Mouse (Mus musculus) heart, embryonic 14.5 days (tissue): ENCODE measurements around the gene Uqcc2. TPM values are rescaled to one million over a fixed set of nuclear protein-coding genes. Genes with fewer than 3 reads are reported as not detected.

Experiments
- ATAC-seq: fragments of 200-750 bp; cut with Nextera tagmentation; 2 replicates; pipeline ENCODE4 v1.8.0; 2017; ENCODE audit warnings: low read depth, moderate TSS enrichment; ENCODE audit not compliant: insufficient number of reproducible peaks, insufficient read depth, low FRiP score
- H3K27ac ChIP-seq, 2 experiments: fragments of 200-500 bp in 1 of 2; fragments of 300-500 bp in 1 of 2; sonication (generic) in 1 of 2; replicated peaks in 1 of 2; 2 replicates each; pipeline ENCODE4 v1.5.1; 2012 to 2014; ENCODE audit warnings: low read depth in 2 of 2, low read length in 2 of 2, control low read depth in 1 of 2, mild to moderate bottlenecking in 1 of 2, mixed read lengths in 1 of 2; ENCODE audit not compliant: control insufficient read depth in 1 of 2, insufficient read depth in 1 of 2
- H3K27me3 ChIP-seq: fragments of 300-500 bp; sonication (generic); 2 replicates; pipeline ENCODE4 v1.6.1; 2014; ENCODE audit warnings: mild to moderate bottlenecking, low read length, control low read depth; ENCODE audit not compliant: control insufficient read depth, insufficient read depth
- H3K36me3 ChIP-seq: fragments of 300-500 bp; sonication (generic); 2 replicates; pipeline ENCODE4 v1.6.1; 2014; ENCODE audit warnings: mild to moderate bottlenecking, control low read depth, low read length, mixed read lengths; ENCODE audit not compliant: control insufficient read depth, insufficient read depth
- H3K4me1 ChIP-seq, 2 experiments: fragments of 200-500 bp in 1 of 2; fragments of 300-500 bp in 1 of 2; sonication (generic) in 1 of 2; 2 replicates each; pipeline ENCODE4 v1.6.1; 2012 to 2014; ENCODE audit warnings: low read length in 2 of 2, control low read depth in 1 of 2, mixed read lengths in 1 of 2; ENCODE audit not compliant: control insufficient read depth in 2 of 2, insufficient read depth in 2 of 2
- H3K4me2 ChIP-seq: fragments of 300-500 bp; sonication (generic); 2 replicates; pipeline ENCODE4 v1.6.1; 2014; ENCODE audit warnings: mild to moderate bottlenecking, low read length
- H3K4me3 ChIP-seq, 2 experiments: fragments of 200-500 bp in 1 of 2; fragments of 300-500 bp in 1 of 2; sonication (generic) in 1 of 2; 2 replicates each; pipeline ENCODE4 v1.5.1; 2012 to 2014; ENCODE audit warnings: low read length in 2 of 2, mild to moderate bottlenecking in 2 of 2, control low read depth in 1 of 2, low read depth in 1 of 2, moderate library complexity in 1 of 2; ENCODE audit not compliant: control insufficient read depth in 1 of 2, insufficient read depth in 1 of 2
- H3K9ac ChIP-seq: fragments of 300-500 bp; sonication (generic); 2 replicates; pipeline ENCODE4 v1.6.1; 2014; ENCODE audit warnings: mild to moderate bottlenecking, low read length
- H3K9me3 ChIP-seq: fragments of 300-500 bp; sonication (generic); 2 replicates; pipeline ENCODE4 v1.6.1; 2016; ENCODE audit warnings: low read length, control low read depth; ENCODE audit not compliant: control insufficient read depth
- WGBS: fragments of 180-500 bp; shearing (Covaris S2); extraction: QIAGEN DNeasy Blood & Tissue Kit; methylation state at CpG from one replicate; pipeline ENCODE4 v1.1.7; 2014; 5-methylcytosine and 5-hydroxymethylcytosine counted together
- polyA plus RNA-seq: library from polyadenylated mRNA; unstranded; fragments of >200 nt; fragmentation: Nextera tagmentation; extraction: Ambion mirVana; gene quantifications from 2 replicates; pipeline ENCODE4 v1.2.1, GENCODE M21; 2014

Uqcc2 gene
- polyA plus RNA-seq, 1 experiment from 2014 or later: 339 TPM

- H3K36me3 ChIP-seq: peaks cover 30% of the 10 kb centered on the region
- H3K9ac ChIP-seq: no peak overlapping the region
- no peaks in the 10 kb centered on the region for H3K27me3 ChIP-seq
- no peak overlapping the region for H3K27ac ChIP-seq
- H3K4me3 ChIP-seq: no peak overlapping the region
- no peak overlapping the region for H3K4me2 ChIP-seq
- peaks cover 2 to 8% of the 10 kb centered on the region in 2 experiments; a peak in 2 of 4 replicates for H3K4me1 ChIP-seq
- no peak for ATAC-seq
- H3K9me3 ChIP-seq: no peaks in the 10 kb centered on the region
- 67% methylated on average over 25 of the region's 25 CpGs for WGBS
Measured at GRCm38 (mm10) chr17:27118676-27119539, 14.8 kb downstream of the Uqcc2 start.

DNA sequence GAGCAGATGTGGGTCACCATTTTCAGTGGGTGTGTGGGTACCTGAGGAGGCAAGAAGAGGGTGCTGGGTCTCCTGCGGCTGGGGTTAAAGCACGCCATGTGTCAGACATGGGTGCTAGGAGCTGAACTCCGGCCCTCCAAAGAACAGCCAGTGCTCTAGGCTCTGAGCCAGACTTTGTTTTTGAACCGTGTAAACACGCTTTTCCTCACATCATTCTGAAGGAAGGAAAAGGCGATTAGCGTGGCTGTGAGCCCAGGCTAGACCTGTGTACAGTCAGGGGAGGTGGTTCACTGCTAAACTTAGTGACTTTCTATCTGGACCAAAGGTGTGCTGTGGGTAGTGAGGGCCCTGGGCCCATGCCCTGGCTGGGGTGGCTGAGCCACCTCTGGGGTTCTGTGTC is 23.6 kb downstream of the Uqcc2 start:
- Histone ChIP-seq H3K27me3 (no peaks in the 10 kb centered on the region), H3K4me3 (no peak overlapping the region), H3K9ac (no peak overlapping the region), H3K9me3 (no peaks in the 10 kb centered on the region), H3K27ac (no peak overlapping the region), H3K36me3 (no peaks in the 10 kb centered on the region), H3K4me2 (no peak overlapping the region), H3K4me1 (no peaks in the 10 kb centered on the region)
- 81% methylated on average over 7 of the region's 7 CpGs for WGBS
- ATAC-seq: no peak

- no peak overlapping the region for H3K27ac ChIP-seq
- H3K4me1 ChIP-seq: no peaks in the 10 kb centered on the region
- H3K36me3 ChIP-seq: no peaks in the 10 kb centered on the region
- H3K9ac ChIP-seq: no peak overlapping the region
- H3K4me2 ChIP-seq: no peak overlapping the region
- no peak for ATAC-seq
- 83% methylated on average over 6 of the region's 6 CpGs for WGBS
- H3K4me3 ChIP-seq: no peak overlapping the region
- H3K9me3 ChIP-seq: no peaks in the 10 kb centered on the region
- H3K27me3 ChIP-seq: no peaks in the 10 kb centered on the region
Measured at GRCm38 (mm10) chr17:27107936-27108335, 25.8 kb downstream of the Uqcc2 start.

DNA sequence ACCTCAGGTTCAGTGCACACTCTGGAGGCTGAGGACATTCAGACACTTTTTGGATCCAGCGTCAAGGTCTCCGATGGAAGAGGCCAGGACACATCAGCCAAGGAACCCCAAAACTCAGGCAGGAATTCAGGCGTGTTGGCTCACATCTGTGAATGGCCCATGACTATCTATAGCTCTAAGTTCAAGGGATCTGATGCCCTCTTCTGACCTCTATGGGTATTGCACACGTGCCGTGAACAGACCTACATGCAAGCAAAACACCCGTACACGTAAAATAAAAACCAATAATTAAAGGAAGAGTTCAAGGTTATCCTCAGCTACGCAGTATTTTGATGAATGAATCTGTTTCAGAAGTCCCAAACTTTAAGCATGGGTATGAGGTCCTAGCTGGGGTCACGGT is 27.0 kb downstream of the Uqcc2 start:
- no peak overlapping the region for H3K27ac ChIP-seq
- no peaks in the 10 kb centered on the region for H3K27me3 ChIP-seq
- no peak overlapping the region for H3K9ac ChIP-seq
- ATAC-seq: no peak
- WGBS: 82% methylated on average over 9 of the region's 9 CpGs
- no peak overlapping the region for H3K4me3 ChIP-seq
- no peaks in the 10 kb centered on the region for H3K4me1 ChIP-seq
- H3K9me3 ChIP-seq: no peaks in the 10 kb centered on the region
- no peak overlapping the region for H3K4me2 ChIP-seq
- H3K36me3 ChIP-seq: no peaks in the 10 kb centered on the region

- Histone ChIP-seq H3K4me1 (no peaks in the 10 kb centered on the region), H3K27ac (no peak overlapping the region), H3K4me2 (no peak overlapping the region), H3K9ac (no peak overlapping the region), H3K27me3 (no peaks in the 10 kb centered on the region), H3K36me3 (no peaks in the 10 kb centered on the region), H3K4me3 (no peak overlapping the region), H3K9me3 (no peaks in the 10 kb centered on the region)
- 77% methylated on average over 18 of the region's 18 CpGs for WGBS
- no peak for ATAC-seq
Measured at GRCm38 (mm10) chr17:27105698-27106470, 27.8 kb downstream of the Uqcc2 start.

GRCm38 (mm10) chr17:27101675-27102074 is 32.0 kb downstream of the Uqcc2 start:
- Histone ChIP-seq H3K4me1 (no peaks in the 10 kb centered on the region), H3K4me3 (no peak overlapping the region), H3K9me3 (no peaks in the 10 kb centered on the region), H3K9ac (no peak overlapping the region), H3K36me3 (no peaks in the 10 kb centered on the region), H3K4me2 (no peak overlapping the region), H3K27me3 (no peaks in the 10 kb centered on the region), H3K27ac (no peak overlapping the region)
- WGBS: 80% methylated on average over 5 of the region's 5 CpGs
- no peak for ATAC-seq

DNA sequence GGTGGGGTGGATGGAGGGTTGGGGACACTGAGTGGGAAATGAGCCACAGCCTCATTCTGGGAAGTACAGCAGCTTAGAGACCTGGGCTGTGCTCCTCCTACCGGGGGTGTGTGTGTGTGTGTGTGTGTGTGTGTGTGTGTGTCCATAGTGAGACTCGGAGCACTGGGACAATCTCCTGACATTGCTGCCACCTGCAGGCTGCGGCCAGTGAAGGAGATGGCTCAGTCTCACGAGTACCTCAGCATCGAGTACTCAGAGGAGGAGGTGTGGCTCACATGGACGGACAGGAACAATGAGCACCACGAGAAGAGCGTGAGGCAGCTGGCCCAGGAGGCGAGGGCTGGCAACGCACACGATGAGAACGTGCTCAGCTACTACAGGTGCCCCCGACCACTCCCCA is 38.0 kb downstream of the Uqcc2 start:
- H3K27me3 ChIP-seq: no peaks in the 10 kb centered on the region
- H3K27ac ChIP-seq: no peak overlapping the region
- H3K4me2 ChIP-seq: no peak overlapping the region
- 0 out of 2 replicates have a peak, but pooled peaks cover 2% of the 10 kb centered on the region for H3K36me3 ChIP-seq
- H3K9ac ChIP-seq: no peak overlapping the region
- ATAC-seq: no peak
- H3K4me3 ChIP-seq: no peak overlapping the region
- no peaks in the 10 kb centered on the region for H3K9me3 ChIP-seq
- H3K4me1 ChIP-seq: no peaks in the 10 kb centered on the region
- 42% methylated on average over 13 of the region's 13 CpGs for WGBS
